Mouse (Mus musculus): ENCODE results near the gene Gm42417.

Gene Gm42417

GRCm38 (mm10) chr1:36513718-36514117, 25.5 kb downstream of the Gm42417 start:
- peak; percentile 83 to 85 for DNase-seq

- DNase-seq, result peak in 1 of 2 experiments; percentile 65
These were observed 25.9 kb downstream of the Gm42417 start for GRCm38 (mm10) chr1:36513310-36513709.

- no peak for DNase-seq
These were observed 26.3 kb downstream of the Gm42417 start for GRCm38 (mm10) chr1:36512966-36513280.

- peak; percentile 74 to 79 for DNase-seq
These were observed 26.9 kb downstream of the Gm42417 start for GRCm38 (mm10) chr1:36512089-36512965.

GRCm38 (mm10) chr1:36511289-36512021, 27.8 kb downstream of the Gm42417 start, which contains the start of gene Cnnm3:
Gene Cnnm3, plus strand, starts transcription at chr1:36511867.
- peak; percentile 100 for DNase-seq

GRCm38 (mm10) chr1:36508238-36508637, 31.0 kb downstream of the Gm42417 start:
- DNase-seq, result peak; percentile 59 to 68

- peak; percentile 88 to 92 for DNase-seq
These were observed 38.0 kb downstream of the Gm42417 start for GRCm38 (mm10) chr1:36501261-36501660.

- DNase-seq, result peak; percentile 31 to 33
These were observed 41.9 kb downstream of the Gm42417 start for GRCm38 (mm10) chr1:36497312-36497711.

- DNase-seq, result peak; percentile 70 to 72
These were observed 42.5 kb downstream of the Gm42417 start for GRCm38 (mm10) chr1:36496719-36497118.

GRCm38 (mm10) chr1:36493299-36493698, 45.9 kb downstream of the Gm42417 start:
- DNase-seq, result no peak

- peak; percentile 82 to 84 for DNase-seq
These were observed 46.7 kb downstream of the Gm42417 start for GRCm38 (mm10) chr1:36492416-36493139.

GRCm38 (mm10) chr1:36489661-36490060, 49.6 kb downstream of the Gm42417 start:
- DNase-seq, result peak in 1 of 2 experiments; percentile 33

GRCm38 (mm10) chr1:36487111-36487510, 52.1 kb downstream of the Gm42417 start:
- no peak for DNase-seq

- DNase-seq, result no peak
These were observed 54.1 kb downstream of the Gm42417 start for GRCm38 (mm10) chr1:36485080-36485479.

- no peak for DNase-seq
These were observed 55.4 kb downstream of the Gm42417 start for GRCm38 (mm10) chr1:36483825-36484224.

All from cerebellum, postnatal 10 days (tissue).